Mouse (Mus musculus) CH12.LX (cell line): Measurements from ENCODE around the gene Dazap1. TPM values are rescaled to one million over a fixed set of nuclear protein-coding genes. Genes with fewer than 3 reads are reported as not detected.
A peak's percentile ranks its signal among the peaks of the same experiment; 100 is the strongest.
"Not testable (repeated sequence)": the region's sequence is repeated elsewhere in the genome, so short reads cannot be mapped to it uniquely, and the experiment has no call there.

Experiments used
- DNase-seq: peaks from one replicate; pipeline ENCODE4 v3.0.0-alpha.2; 2013; ENCODE audit errors: extremely low read depth
- H3K27ac ChIP-seq: 2 replicates; pipeline ENCODE4 v1.5.1; 2012; ENCODE audit warnings: low read depth, mild to moderate bottlenecking, control low read depth, moderate library complexity; ENCODE audit not compliant: insufficient read depth
- H3K27me3 ChIP-seq: replicated peaks from 2 replicates; pipeline ENCODE3; 2012; ENCODE audit warnings: inconsistent platforms
- H3K36me3 ChIP-seq, 2 experiments: replicated peaks in 1 of 2; 2 replicates each; pipeline versions ENCODE3 to v1.6.1; 2012; ENCODE audit warnings: inconsistent platforms in 1 of 2, low read length in 1 of 2, mild to moderate bottlenecking in 1 of 2, mixed read lengths in 1 of 2, moderate library complexity in 1 of 2; ENCODE audit not compliant: control insufficient read depth in 1 of 2, insufficient read depth in 1 of 2
- H3K4me1 ChIP-seq, 2 experiments: 2 replicates each; pipeline ENCODE4 v1.6.1; 2012; ENCODE audit warnings: inconsistent platforms in 1 of 2, moderate library complexity in 1 of 2; ENCODE audit not compliant: insufficient read depth in 2 of 2, control insufficient read depth in 1 of 2
- H3K4me2 ChIP-seq: 2 replicates; pipeline ENCODE4 v1.6.1; 2012; ENCODE audit warnings: low read depth, mild to moderate bottlenecking, control low read depth; ENCODE audit not compliant: poor library complexity, insufficient read depth, severe bottlenecking
- H3K4me3 ChIP-seq, 3 experiments: fragments of 150-350 bp in 1 of 3; sonication (generic) in 1 of 3; replicated peaks in 1 of 3; 2 replicates each; pipeline versions ENCODE3 to v1.5.1; 2011 to 2012; ENCODE audit warnings: low read depth in 2 of 3, low read length in 2 of 3, mild to moderate bottlenecking in 2 of 3, moderate library complexity in 2 of 3, control low read depth in 1 of 3, improper control_type of control experiment in 1 of 3, inconsistent platforms in 1 of 3, mixed read lengths in 1 of 3; ENCODE audit not compliant: poor library complexity in 1 of 3
- H3K79me2 ChIP-seq: replicated peaks from 2 replicates; pipeline ENCODE4 v1.6.1; 2012; ENCODE audit warnings: mild to moderate bottlenecking, moderate library complexity; ENCODE audit not compliant: control insufficient read depth, poor library complexity, insufficient read depth, severe bottlenecking; ENCODE audit errors: extremely low read depth
- H3K9ac ChIP-seq: 2 replicates; pipeline ENCODE4 v1.6.1; 2012; ENCODE audit warnings: low read depth, mild to moderate bottlenecking, control low read depth, moderate library complexity; ENCODE audit not compliant: insufficient read depth
- H3K9me3 ChIP-seq: replicated peaks from 2 replicates; pipeline ENCODE3; 2012; ENCODE audit warnings: low read length, inconsistent platforms, mixed read lengths
- BHLHE40 ChIP-seq: IDR thresholded peaks from 2 replicates; pipeline ENCODE4 v1.6.1; 2011; ENCODE audit warnings: mild to moderate bottlenecking, low read depth, low read length, improper control_type of control experiment
- CHD1 ChIP-seq: IDR thresholded peaks from 2 replicates; pipeline ENCODE4 v1.6.1; 2012; ENCODE audit warnings: low read depth, low read length, improper control_type of control experiment, inconsistent platforms
- CHD2 ChIP-seq: IDR thresholded peaks from 2 replicates; pipeline ENCODE4 v1.6.1; 2011; ENCODE audit warnings: low read length, improper control_type of control experiment
- CTCF ChIP-seq, 2 experiments: IDR thresholded peaks in 1 of 2; conservative IDR thresholded peaks in 1 of 2; 2 replicates each; pipeline ENCODE4 v1.5.1; 2011 to 2012; ENCODE audit warnings: low read depth in 2 of 2, low read length in 2 of 2, improper control_type of control experiment in 1 of 2, inconsistent platforms in 1 of 2, mild to moderate bottlenecking in 1 of 2, moderate library complexity in 1 of 2
- ELF1 ChIP-seq: IDR thresholded peaks from 2 replicates; pipeline ENCODE4 v1.6.1; 2014; ENCODE audit warnings: low read depth, mild to moderate bottlenecking, inconsistent platforms, low read length, improper control_type of control experiment
- EP300 ChIP-seq: IDR thresholded peaks from 2 replicates; pipeline ENCODE4 v1.6.1; 2011; ENCODE audit warnings: low read length, improper control_type of control experiment
- ETS1 ChIP-seq: conservative IDR thresholded peaks from 2 replicates; pipeline ENCODE4 v1.6.1; 2012; ENCODE audit warnings: low read depth, mild to moderate bottlenecking, inconsistent platforms, low read length, improper control_type of control experiment, moderate library complexity
- GABPA ChIP-seq: IDR thresholded peaks from 2 replicates; pipeline ENCODE4 v1.6.1; 2012; ENCODE audit warnings: low read depth, low read length, improper control_type of control experiment, inconsistent platforms; ENCODE audit not compliant: insufficient replicate concordance
- HCFC1 ChIP-seq: IDR thresholded peaks from 2 replicates; pipeline ENCODE4 v1.6.1; 2012; ENCODE audit warnings: low read depth, mild to moderate bottlenecking, inconsistent platforms, low read length, improper control_type of control experiment
- IRF4 ChIP-seq: IDR thresholded peaks from 2 replicates; pipeline ENCODE4 v1.6.1; 2014; ENCODE audit warnings: low read depth, mild to moderate bottlenecking, inconsistent platforms, low read length, improper control_type of control experiment
- JUN ChIP-seq: IDR thresholded peaks from 2 replicates; pipeline ENCODE4 v1.6.1; 2011; ENCODE audit warnings: low read depth, mild to moderate bottlenecking, low read length, improper control_type of control experiment, moderate library complexity; ENCODE audit not compliant: insufficient read depth
- JUND ChIP-seq: conservative IDR thresholded peaks from 2 replicates; pipeline ENCODE4 v1.6.1; 2011; ENCODE audit warnings: low read depth, low read length, improper control_type of control experiment
- MAFK ChIP-seq: IDR thresholded peaks from 2 replicates; pipeline ENCODE4 v1.6.1; 2011; ENCODE audit warnings: low read length, improper control_type of control experiment; ENCODE audit not compliant: insufficient replicate concordance
- MAX ChIP-seq: IDR thresholded peaks from 2 replicates; pipeline ENCODE4 v1.6.1; 2011; ENCODE audit warnings: low read length, improper control_type of control experiment
- MAZ ChIP-seq: IDR thresholded peaks from 2 replicates; pipeline ENCODE4 v1.6.1; 2012; ENCODE audit warnings: low read depth, mild to moderate bottlenecking, inconsistent platforms, low read length, improper control_type of control experiment, moderate library complexity
- MEF2A ChIP-seq: IDR thresholded peaks from 2 replicates; pipeline ENCODE4 v1.6.1; 2014; ENCODE audit warnings: low read depth, mild to moderate bottlenecking, inconsistent platforms, low read length, improper control_type of control experiment, borderline replicate concordance
- MXI1 ChIP-seq: IDR thresholded peaks from 2 replicates; pipeline ENCODE4 v1.6.1; 2011; ENCODE audit warnings: mild to moderate bottlenecking, low read depth, low read length, improper control_type of control experiment
- MYC ChIP-seq: IDR thresholded peaks from 2 replicates; pipeline ENCODE4 v1.6.1; 2011; ENCODE audit warnings: low read depth, mild to moderate bottlenecking, improper control_type of control experiment, low read length
- NELFE ChIP-seq: IDR thresholded peaks from 2 replicates; pipeline ENCODE4 v1.6.1; 2011; ENCODE audit warnings: low read depth, low read length, improper control_type of control experiment
- NRF1 ChIP-seq: IDR thresholded peaks from 2 replicates; pipeline ENCODE4 v1.6.1; 2014; ENCODE audit warnings: low read depth, mild to moderate bottlenecking, inconsistent platforms, low read length, improper control_type of control experiment, moderate library complexity
- PAX5 ChIP-seq: IDR thresholded peaks from 2 replicates; pipeline ENCODE4 v1.6.1; 2012; ENCODE audit warnings: low read length, inconsistent platforms, mixed read lengths
- POLR2A ChIP-seq: IDR thresholded peaks from 2 replicates; pipeline ENCODE4 v1.6.1; 2011; ENCODE audit warnings: low read depth, mild to moderate bottlenecking, improper control_type of control experiment, low read length
- RCOR1 ChIP-seq: conservative IDR thresholded peaks from 2 replicates; pipeline ENCODE4 v1.6.1; 2012; ENCODE audit warnings: low read depth, mild to moderate bottlenecking, inconsistent platforms, low read length, improper control_type of control experiment
- SIN3A ChIP-seq: IDR thresholded peaks from 2 replicates; pipeline ENCODE4 v1.6.1; 2012; ENCODE audit warnings: low read length, improper control_type of control experiment, inconsistent platforms
- SMC3 ChIP-seq: IDR thresholded peaks from 2 replicates; pipeline ENCODE4 v1.6.1; 2011; ENCODE audit warnings: low read depth, low read length, improper control_type of control experiment
- TBP ChIP-seq: conservative IDR thresholded peaks from 2 replicates; pipeline ENCODE4 v1.6.1; 2011; ENCODE audit warnings: low read depth, low read length, improper control_type of control experiment
- TCF12 ChIP-seq: IDR thresholded peaks from 2 replicates; pipeline ENCODE4 v1.6.1; 2014; ENCODE audit warnings: low read depth, mild to moderate bottlenecking, inconsistent platforms, low read length, improper control_type of control experiment
- UBTF ChIP-seq: IDR thresholded peaks from 2 replicates; pipeline ENCODE4 v1.6.1; 2012; ENCODE audit warnings: low read depth, mild to moderate bottlenecking, inconsistent platforms, low read length, improper control_type of control experiment, moderate library complexity
- USF1 ChIP-seq: IDR thresholded peaks from 2 replicates; pipeline ENCODE4 v1.6.1; 2014; ENCODE audit warnings: low read depth, mild to moderate bottlenecking, inconsistent platforms, low read length, improper control_type of control experiment
- USF2 ChIP-seq: conservative IDR thresholded peaks from 2 replicates; pipeline ENCODE4 v1.6.1; 2011; ENCODE audit warnings: low read depth, low read length, improper control_type of control experiment
- ZC3H11A ChIP-seq: IDR thresholded peaks from 2 replicates; pipeline ENCODE4 v1.6.1; 2012; ENCODE audit warnings: low read depth, mild to moderate bottlenecking, inconsistent platforms, low read length, improper control_type of control experiment
- ZNF384 ChIP-seq: IDR thresholded peaks from 2 replicates; pipeline ENCODE4 v1.6.1; 2012; ENCODE audit warnings: low read depth, low read length, improper control_type of control experiment, inconsistent platforms
- dilution Hi-C: fragments of 300-500 bp; cut with MboI; formaldehyde crosslinking; loops from 2 replicates; pipeline ENCODE4 v1.14.3; 2020; ENCODE audit warnings: low sequenced_read_pairs; ENCODE audit not compliant: extremely low pct_unique_long_range_greater_than_20kb, extremely low pct_ligation_motif_present
- in situ Hi-C: fragments of 300-500 bp; cut with MboI; formaldehyde crosslinking; loops from 3 replicates; pipeline ENCODE4 v1.14.3; 2019; ENCODE audit warnings: low sequenced_read_pairs, low pct_ligation_motif_present, low pct_unique_long_range_greater_than_20kb, mixed read lengths
- polyA plus RNA-seq: library from polyadenylated mRNA; unstranded; fragments of >175 nt; gene quantifications from 2 replicates; pipeline ENCODE4 v1.2.1, GENCODE M21; 2012; ENCODE audit warnings: low read depth; ENCODE audit not compliant: insufficient read length
- total RNA-seq, 2 experiments: library from RNA; depleted of rRNA; stranded (reverse); fragments of 300-350 nt in 1 of 2; fragments of >200 nt in 1 of 2; gene quantifications; 2 replicates each; pipeline ENCODE4 v1.2.3; 2012 to 2014

The Dazap1 gene
- total and polyA plus RNA-seq, 3 experiments, result 162 to 236 (median 187) TPM

DNA sequence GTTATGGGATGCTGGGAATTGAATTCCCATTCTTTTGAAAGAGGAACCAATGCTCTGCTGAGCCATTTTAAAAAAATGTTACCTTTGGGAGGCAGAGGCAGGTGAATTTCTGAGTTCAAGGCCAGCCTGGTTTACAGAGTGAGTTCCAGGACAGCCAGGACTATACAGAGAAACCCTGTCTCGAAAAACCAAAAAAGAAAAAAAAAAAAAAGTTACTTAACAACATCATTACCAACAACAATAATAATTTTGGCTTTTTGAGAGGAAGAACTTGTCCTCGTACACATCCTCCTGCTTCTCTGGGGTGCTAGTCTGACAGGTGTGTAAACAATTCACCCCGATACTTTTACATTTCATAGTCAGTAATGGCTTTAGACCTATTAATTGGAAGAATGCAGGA is 12.8 kb upstream of the Dazap1 start:
- Histone ChIP-seq H3K4me1 (peaks cover 4 to 34% of the 10 kb centered on the region in 2 experiments), H3K36me3 (peaks cover 23 to 50% of the 10 kb centered on the region in 2 experiments), H3K4me3 (peak overlapping the region; percentile 33 to 61 (median 56)), H3K4me2 (peak overlapping the region; percentile 40), H3K79me2 (peaks cover 21% of the 10 kb centered on the region)
- H3K27ac ChIP-seq, DNase-seq, dilution Hi-C loops, H3K9ac ChIP-seq, H3K27me3 ChIP-seq, H3K9me3 ChIP-seq: not testable (repeated sequence)
- 0 out of 2 replicates have a peak, but pooled peaks have one; percentile 22 for TF ChIP-seq MXI1
- peak; percentile 78 for TF ChIP-seq ZNF384
- in situ Hi-C loops, result loop anchor here (5.0 kb wide), 1 partner anchor 71 kb away; the partner anchor contains the start of gene Efna2

- dilution Hi-C loops (no loop called here), in situ Hi-C loops (loop anchor here (5.0 kb wide), 1 partner anchor 72 kb away; the partner anchor contains the start of gene Efna2)
- DNase-seq, result peak; percentile 93
- Histone ChIP-seq H3K9me3 (no peaks in the 10 kb centered on the region), H3K27ac (peak within 1 kb of the TSS; percentile 57), H3K4me3 (peak within 1 kb of the TSS; percentile 61 to 94 (median 74)), H3K4me2 (peak within 1 kb of the TSS; percentile 59), H3K79me2 (peaks cover 21% of the 10 kb centered on the region), H3K27me3 (no peaks in the 10 kb centered on the region), H3K9ac (peak within 1 kb of the TSS; percentile 87), H3K4me1 (peaks cover 4 to 34% of the 10 kb centered on the region in 2 experiments), H3K36me3 (peaks cover 25 to 50% of the 10 kb centered on the region in 2 experiments)
- TF ChIP-seq JUN, result no peak
- TF ChIP-seq USF2, result no peak
- TF ChIP-seq PAX5, result no peak
- peak; percentile 73 for TF ChIP-seq BHLHE40
- TF ChIP-seq JUND, result peak; percentile 59
- peak; percentile 95 for TF ChIP-seq MAFK
- peak; percentile 41 for TF ChIP-seq SMC3
- TF ChIP-seq CTCF (conservative IDR thresholded peaks at IDR 0.05 in 1 of 2, IDR thresholded peaks at IDR 0.05 in 1 of 2; ENCODE audit: low read depth in 2 of 2, low read length in 2 of 2), result no peak
- peak; percentile 68; the same call in 1 of the 2 replicates for TF ChIP-seq ETS1
- peak; percentile 90 for TF ChIP-seq IRF4
- TF ChIP-seq UBTF, result no peak
- peak; percentile 84; the same call in 1 of the 2 replicates for TF ChIP-seq MYC
- peak; percentile 99 for TF ChIP-seq ELF1
- TF ChIP-seq TCF12, result peak; percentile 97
- TF ChIP-seq CHD1, result no peak
- peak; percentile 97 for TF ChIP-seq HCFC1
- TF ChIP-seq POLR2A, result peak; percentile 92
- TF ChIP-seq ZC3H11A, result no peak
- TF ChIP-seq RCOR1, result peak; percentile 84
- TF ChIP-seq GABPA, result peak; percentile 42; the same call in 1 of the 2 replicates
- TF ChIP-seq SIN3A, result peak; percentile 99
- peak; percentile 89 for TF ChIP-seq MXI1
- TF ChIP-seq CHD2, result peak; percentile 62; the same call in 1 of the 2 replicates
- TF ChIP-seq MAZ, result peak; percentile 74; the same call in 1 of the 2 replicates
- peak; percentile 95 for TF ChIP-seq NELFE
- TF ChIP-seq TBP, result peak; percentile 99
- TF ChIP-seq NRF1, result peak; percentile 81
- peak; percentile 87 for TF ChIP-seq MEF2A
- peak; percentile 87 for TF ChIP-seq MAX
- TF ChIP-seq USF1, result no peak
- TF ChIP-seq EP300, result no peak
Measured at GRCm38 (mm10) chr10:80248971-80249640, 12.2 kb upstream of the Dazap1 start, which contains the start of gene Ndufs7. Ndufs7 (plus strand) TSS chr10:80249121.
